Mouse (Mus musculus) erythroblast, embryonic 14.5 days (primary cell): Measurements from ENCODE around the gene Prkg1.

Experiments
- GATA1 ChIP-seq: IDR thresholded peaks from 2 replicates; pipeline ENCODE4 v1.6.1; 2012; ENCODE audit warnings: low read length, inconsistent platforms, mixed read lengths
- TAL1 ChIP-seq: IDR thresholded peaks from 3 replicates; pipeline ENCODE4 v1.6.1; 2012; ENCODE audit warnings: low read length, inconsistent platforms, mixed read lengths

DNA sequence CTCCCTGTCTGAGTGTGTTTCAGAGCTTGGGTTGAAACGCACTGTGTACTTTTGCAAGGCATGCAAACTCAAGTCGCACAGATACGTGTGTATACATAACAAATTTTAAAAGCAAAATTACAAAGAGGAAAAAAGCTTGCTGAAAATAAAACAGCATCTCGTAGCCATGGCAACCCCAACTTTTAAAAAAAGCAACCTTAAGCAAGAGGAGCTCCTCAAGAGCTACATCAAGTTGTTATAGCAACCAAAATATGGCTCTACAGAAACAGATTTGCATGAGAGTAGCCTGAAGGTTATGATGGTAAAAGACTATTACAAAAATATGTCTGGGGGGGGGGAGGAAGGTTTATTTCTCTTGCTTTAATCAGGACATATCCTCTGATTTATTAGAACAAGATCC, 584.1 kb downstream of the Prkg1 start:
- no peak for TF ChIP-seq TAL1
- no peak for TF ChIP-seq GATA1
